Mouse (Mus musculus) cerebellum, postnatal 25 days (tissue): ENCODE results near the gene Nars2.
"Not testable (repeated sequence)": the region's sequence is repeated elsewhere in the genome, so short reads cannot be mapped to it uniquely, and the experiment has no call there.

Experiments
- DNase-seq, 2 experiments: peaks; one replicate each; pipeline ENCODE4 v3.0.0; 2021; ENCODE audit warnings: mixed read lengths in 2 of 2

The Nars2 gene

DNA sequence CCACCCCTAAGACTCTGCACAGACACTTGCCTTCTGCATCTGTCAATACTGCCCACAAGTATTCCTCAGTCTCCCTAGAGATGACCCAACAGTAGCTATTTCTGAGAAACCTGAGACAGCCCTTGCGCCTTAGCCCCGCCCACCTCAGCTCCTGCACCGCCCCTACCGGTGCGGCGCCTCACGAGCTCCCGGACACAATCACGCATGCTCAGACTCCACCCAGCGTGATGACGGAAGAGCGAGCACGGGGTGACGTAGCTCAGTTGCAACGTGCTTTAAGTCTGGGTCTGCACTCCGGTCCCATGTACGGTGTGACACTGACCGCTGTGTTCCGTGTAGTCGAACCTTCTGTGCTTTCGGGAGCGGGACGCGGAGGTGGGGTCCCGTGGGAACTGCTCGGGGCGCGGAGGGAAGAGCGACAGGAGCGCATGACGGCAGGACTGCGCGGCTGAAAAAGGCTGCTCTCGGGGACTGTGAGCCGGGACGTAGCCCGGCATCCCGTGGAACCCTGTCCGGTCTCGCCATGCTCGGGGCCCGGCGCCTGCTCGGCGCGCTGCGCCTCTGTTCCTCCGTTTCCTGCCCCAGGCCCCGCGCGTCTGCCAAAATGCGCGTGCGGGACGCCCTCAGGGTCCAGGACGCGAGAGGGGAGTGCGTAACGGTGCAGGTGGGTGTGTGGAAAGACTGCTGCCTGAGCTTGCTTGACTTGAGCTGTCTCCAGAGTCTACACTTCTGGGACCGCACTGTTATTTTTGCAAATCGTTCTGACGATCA is at the start of gene Nars2:
Nars2 (plus strand) TSS at position 225 of the 771 bp plus-strand sequence.
- DNase-seq: peak; percentile 91 to 95

DNA sequence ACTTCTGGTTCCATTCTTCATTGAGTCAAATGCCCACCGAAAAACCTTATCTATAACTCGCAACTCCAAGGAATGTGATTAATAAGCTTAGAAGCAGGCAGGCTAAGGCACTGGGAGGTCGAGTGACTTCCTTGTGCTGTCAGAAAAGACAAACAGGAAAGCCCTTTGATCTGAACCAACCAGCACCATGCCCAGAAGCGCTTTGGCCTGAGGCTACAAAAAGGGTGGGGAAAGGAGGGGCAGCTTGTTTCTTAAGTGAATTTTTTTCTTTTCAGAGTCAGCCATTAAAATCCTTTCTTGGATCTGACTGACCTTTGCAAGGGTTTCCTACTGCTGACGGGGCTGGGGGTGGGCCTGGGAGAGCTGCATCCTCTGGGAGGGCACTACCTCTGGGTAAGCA is 49.1 kb upstream of the Nars2 start:
- DNase-seq: no peak

DNA sequence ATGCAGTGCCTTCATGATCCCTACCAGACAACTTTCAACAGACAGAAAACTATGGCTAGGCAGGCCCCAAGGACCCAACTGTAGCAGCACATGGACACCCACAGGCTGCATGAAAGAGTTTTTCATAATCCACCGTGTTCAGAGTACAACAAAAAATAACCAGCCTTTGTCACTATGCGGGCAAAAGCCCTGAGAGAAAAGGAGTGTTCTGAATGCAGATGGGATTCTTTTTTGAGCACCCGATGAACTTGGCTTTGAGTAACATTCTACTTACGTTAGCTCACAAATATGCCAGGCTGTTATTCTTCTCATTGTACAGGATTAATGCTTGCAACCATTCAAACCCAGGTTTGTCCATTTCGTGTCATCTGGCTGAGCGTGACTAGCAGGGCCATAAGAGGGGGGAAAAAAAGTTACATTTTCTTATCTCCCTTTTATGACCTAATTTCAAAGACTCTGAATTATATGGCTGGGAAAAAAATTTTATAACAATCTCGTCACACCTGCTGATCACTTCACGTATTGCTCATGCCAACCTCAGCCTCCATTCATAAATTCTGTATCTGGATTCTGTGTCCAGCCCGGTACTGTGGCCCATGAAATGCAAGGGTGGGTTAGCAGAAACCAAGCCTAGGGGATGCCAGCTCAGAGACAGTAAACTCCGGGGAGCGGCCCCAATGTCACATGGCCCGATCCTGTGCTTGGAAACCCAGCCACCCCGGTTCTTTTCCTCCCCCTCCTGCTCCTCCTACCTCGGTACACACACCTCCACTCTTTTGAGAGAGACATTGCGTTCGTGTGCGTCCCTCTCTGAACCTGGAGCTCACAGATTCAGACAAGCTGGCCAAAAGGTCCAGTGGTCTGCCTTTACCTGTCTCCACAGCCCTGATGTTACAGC is 48.0 kb upstream of the Nars2 start:
- no peak for DNase-seq

DNA sequence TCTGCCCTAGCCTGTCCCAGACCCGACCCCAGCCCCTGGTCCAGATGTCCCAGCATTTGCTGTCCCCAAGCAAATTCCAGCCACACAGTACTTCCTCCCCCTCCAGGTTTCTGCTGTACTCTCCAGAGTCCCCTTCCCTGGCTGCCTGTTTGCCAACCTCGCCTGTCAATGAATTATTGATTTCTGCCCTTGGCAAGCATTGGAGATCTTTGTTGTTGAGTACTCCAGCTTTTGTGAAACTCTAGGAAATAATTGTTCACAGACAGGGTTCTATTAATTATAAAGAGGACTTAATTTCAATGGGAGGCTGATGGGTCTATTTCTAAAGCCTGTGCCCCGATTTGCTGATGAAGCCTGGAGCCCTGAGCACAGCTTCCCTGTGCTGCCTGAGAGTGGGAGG is 46.9 kb upstream of the Nars2 start:
- no peak for DNase-seq

DNA sequence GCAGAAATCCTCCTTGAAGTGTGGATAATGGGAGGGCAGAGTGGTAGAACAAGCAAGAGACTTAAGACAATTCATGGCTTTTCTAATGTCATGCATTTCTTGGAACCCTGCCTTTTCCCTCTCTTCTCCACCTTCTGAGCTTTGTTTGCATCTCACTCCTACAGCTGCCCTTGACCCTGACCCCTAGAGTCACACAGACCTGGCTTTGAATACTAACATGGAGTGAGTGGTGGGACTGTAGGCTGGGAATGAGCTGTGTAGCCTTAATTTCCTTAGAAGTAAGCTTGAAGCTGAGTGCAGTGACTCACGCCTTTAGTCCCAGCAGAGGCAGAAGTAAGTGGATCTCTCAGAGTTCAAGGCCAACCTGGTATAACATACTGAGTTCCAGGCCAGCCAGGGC is 46.4 kb upstream of the Nars2 start:
- no peak for DNase-seq

DNA sequence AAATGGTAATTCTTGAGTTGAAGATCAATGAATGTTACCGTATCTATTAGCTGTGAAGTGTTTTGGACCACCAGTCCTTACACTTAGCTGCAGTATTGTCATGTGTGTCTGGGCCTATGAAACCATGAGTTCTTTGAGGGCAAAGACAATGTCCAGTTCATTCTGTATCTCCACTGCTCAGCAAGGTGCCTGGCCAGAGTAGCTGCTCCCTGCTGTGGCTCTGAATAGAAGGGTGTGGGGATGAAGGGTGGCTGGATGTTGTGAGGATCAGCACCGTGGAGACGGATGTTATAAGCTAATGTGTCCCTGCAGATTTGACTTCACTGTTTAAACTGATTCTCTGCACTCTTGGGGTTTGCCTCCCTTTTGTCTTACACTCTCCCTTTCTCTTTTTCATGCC is 45.9 kb upstream of the Nars2 start:
- no peak for DNase-seq

DNA sequence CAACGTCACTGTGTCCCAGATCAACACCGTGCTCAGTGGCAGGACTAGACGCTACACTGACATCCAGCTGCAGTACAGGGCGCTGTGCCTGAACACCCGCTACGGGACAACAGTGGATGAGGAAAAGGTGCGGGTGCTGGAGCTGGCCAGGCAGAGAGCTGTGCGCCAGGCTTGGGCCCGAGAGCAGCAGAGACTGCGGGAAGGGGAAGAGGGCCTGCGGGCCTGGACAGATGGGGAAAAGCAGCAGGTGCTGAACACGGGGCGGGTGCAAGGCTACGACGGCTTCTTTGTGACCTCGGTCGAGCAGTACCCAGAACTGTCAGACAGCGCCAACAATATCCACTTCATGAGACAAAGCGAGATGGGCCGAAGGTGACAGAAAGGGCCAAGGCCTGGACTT is 45.1 kb upstream of the Nars2 start:
- peak in 1 of 2 experiments; percentile 16 for DNase-seq

DNA sequence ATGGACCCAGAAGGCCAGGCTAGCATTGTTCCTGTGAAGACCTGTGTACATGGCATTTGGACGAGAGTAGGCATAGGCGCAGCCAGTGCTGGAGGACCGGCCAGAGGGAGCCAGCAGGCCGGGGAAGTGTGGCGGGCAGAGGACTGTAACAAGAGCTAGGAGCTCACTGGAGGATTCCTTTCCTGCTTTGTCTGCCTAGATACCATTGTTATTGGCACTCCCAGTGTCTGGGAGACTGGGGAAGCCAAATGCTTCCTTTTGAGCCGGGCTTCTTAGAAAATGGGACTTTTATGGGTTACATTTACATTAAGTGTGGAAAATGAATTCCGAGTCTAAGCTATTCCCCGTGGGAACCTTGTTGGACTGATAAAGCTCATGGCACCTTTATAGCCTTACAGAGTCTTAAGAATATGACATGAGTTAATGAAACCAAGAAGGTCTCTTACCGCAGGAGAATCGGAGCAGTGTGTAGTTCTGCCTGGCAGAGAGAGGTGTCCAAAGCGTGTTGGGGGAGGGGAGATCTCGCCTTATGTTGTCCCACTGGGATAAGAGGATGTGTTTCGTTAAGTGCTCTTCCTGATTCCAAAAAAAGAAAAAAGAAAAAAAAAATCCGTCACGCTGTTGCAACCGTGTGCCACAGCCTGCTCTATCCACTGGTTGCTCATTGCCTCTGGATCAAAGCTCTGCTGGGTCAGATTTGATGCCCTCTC is 43.2 kb upstream of the Nars2 start:
- DNase-seq: no peak

DNA sequence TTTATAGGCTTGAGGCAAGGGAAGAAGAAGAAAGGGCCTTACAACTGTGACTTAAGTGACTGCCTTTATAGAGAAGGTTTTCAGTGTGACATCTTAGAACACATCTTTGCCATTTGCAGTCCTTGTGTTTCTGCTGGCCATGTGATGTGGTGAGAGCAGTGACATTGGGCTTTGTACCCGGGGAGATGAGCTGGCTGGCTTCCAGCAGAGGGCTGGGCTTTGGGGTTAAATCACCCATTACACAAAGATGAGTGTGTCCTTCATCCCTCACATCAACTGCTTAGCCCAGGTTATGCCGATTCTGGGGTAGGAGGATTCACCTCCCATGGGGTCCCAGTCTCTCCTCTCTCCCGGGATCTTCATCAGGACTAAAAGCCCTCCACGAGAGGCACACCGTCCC is 41.4 kb upstream of the Nars2 start:
- DNase-seq: no peak

DNA sequence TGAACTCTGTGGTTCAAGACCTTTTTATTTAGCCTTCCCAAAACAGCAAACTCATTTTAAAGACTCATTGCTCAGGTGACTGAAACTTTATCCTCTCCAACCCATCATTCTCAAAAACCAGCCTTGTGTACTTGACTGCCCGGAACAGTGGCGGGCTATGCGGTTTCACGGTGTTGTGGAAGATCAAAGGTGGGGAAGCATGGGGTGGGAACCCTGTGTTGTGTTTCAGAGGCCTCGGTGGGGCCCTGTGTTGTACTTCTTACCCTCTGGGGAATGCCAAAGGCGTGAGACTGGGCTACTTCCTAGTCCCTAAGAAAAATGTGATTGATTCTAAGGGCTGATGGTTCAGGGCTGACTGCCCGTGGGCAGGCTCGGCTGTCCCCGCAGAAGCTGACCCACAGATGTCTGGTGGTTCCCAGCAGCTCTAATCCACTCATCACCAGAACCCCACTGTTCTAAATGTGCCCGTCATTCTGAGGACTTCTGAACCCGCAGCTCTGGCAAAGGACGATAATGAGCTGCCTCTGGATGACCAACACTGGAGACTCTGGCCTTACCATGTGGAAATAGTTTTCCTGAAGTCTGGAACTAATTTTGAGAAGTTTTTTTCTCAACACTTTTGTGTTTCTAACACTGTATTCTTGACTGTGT is 40.9 kb upstream of the Nars2 start:
- no peak for DNase-seq

DNA sequence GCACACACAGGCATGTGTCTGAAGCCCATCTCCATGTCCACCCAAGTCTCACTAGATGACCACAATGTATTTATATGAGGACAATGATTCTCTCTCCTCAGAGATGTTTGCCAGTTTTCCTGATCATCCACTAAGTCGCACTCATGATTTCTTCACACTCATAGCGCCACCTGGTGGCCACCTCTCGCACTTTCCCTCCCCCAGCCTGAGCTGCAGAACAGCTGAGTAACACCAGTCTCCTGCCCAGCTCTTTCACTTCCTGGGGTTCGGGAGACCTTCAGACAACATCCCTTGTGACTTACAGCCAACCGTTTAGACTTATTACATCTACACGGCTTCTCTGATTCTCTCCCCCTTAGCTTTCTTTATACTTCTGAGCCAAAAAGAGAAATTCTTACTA is 37.3 kb upstream of the Nars2 start:
- peak; percentile 80 to 89 for DNase-seq

DNA sequence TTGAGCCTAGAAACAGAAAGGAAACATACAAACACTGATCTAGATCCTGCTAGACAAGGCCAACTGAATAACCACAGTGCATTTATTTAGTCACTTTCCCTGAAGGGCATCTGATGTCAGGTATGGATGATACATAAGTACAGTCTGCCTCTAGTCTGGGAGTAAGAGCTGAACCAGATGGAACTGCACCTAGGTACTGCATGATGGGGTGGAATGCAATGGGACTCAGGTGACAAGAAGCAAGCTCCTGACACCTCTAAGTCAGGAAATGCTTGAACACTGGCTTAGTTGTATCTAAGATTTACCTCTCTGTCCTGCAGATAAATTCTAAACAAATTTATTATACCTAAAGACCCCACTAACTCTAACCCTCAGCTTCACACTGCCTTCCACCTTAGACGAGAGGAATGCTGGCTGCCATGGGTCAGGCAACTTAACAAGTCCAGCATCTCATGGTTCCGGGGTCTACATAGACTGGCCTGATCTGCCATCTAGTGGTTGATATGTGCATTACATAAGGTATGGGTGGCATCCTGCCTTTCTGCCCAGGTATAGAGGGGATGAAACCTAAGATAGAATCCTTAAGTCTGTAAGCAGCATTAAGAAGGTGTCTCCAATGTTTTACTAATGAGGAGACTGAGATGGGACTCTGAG is 35.7 kb upstream of the Nars2 start:
- peak; percentile 47 to 72 for DNase-seq

DNA sequence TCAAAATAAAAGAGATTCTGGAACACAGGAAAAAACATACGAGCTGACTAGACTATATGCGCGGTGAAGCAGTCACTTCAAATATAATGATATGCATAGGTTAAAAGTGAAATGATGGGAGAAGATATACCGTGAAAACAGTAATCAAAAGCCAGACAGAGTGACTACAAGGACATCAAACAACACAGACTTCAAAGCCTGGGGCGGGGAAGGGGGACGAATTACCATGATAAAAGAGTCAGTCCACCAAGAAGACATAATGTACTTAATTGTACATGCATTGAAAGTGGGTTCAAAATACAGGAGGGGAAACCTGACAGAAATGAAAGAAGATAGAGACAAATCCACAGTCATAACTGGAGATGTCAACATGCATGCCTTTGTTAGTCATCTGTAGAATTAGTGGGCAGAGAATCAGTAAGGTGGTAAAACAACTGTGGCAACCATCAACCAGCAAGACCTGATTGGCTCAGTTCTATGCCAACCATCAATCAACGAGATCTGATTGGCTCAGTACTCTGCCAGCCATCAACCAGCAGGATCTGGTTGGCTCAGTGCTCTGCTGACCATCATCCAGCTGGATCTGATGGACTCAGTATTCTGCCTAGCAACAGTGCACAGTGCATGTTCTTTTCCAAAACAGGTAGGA is 30.7 kb upstream of the Nars2 start:
- DNase-seq: no peak

DNA sequence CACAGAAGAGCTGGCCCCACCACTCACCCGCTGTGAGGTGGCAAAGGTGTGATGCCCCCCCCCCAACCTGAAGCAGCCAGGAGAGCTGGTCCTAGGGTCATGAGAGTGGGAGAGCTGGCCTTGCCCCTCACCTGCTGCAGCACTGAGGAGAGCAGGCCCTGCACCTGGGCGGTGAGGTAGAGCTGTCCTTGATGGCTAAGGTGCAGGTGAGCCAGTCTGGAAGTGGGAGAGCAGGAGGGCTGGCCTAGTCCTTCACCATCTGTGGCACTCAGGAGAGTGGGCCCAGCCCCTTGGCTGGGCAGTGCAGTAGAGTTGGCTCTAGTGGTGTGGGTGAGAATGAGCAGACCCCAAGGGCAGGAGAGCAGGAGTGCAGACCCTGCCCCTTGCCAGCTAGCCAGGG is 28.4 kb upstream of the Nars2 start:
- DNase-seq: no peak

DNA sequence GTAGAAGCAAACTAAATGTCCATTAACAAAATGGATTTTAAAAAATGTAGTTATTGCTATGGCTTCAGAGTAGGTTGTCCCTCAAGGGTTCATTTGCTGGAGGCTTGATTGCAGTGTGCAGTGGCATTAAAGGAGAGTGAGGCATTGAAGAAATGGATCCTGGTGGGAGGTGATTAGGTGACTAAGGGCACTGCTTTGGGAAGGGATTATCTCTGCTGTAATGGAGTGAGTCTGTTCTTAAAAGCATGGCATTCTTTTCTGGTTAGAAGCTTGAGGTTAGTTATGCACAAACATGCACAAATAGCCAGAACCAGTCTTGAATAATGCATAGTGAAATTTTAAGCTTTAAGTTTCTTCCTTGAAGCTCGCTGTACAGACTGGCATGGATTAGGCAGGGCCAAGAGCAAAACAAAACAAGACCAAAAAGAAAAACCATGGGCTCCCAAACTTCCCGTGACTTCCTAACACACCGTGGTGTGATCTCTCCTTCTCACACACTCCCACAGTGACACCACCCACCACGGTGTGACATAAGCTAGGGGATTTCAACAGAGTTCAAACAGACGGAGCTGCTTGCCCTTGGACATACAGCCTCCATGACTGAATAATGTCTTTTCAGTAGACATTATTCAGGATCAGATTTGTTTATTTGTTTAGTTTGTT is 7.5 kb upstream of the Nars2 start:
- no peak for DNase-seq

DNA sequence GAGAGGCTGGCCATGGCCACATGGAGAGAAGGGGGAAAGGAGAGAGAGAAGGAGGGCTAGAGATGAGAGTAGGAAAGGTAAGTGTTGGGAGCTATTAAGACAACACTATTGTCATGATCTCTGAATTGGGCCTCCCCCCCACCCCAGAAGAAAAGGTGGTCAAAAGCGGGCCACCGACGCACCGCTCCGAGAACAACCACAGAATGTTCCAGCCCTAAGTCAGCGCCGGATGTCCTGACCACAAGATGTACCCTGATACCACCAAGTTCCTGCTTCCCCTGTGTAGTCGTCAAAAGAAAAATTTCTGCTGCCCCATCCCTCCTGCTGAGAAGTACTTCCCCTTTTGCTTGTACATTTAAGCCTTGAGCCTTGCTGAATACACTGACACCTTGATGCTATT is 4.8 kb upstream of the Nars2 start:
- DNase-seq: not testable (repeated sequence)

DNA sequence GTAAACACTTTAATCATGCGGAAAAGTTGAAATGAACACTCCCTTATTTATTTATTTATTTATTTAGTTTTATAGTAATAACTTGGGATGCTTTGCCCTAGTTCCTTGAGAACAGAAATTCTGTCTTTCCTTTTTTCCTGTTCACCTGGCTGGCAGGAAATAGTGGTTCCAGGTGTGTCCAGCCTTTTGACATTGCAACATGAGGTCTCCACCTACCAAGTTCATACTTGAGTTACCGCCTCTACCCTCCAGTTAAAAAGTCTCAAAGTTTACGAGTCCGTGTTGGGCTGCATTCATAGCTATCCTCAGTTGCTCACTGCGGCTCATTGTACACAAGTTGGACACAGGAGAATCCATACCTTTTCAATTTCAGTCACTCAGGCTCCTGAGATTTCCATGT is 789 bp downstream of the Nars2 start:
- no peak for DNase-seq

DNA sequence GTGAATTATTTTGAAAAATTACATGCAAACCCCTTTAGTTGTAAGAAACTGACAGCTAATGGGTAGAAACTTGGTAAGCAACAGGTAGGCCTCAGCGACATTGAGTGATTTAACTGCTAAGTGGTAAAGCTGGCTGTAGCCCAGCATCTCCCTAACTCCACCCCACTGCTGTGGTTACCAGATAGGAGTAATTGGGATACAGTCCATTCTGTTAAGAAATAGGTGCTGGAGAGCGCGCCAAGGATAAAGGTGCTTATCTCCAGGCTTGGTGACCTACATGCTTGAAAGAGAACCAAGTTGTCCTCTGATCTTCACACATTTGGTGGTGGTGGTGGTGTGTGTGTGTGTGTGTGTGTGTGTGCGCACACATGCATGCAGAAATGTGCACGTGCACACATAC is 7.9 kb downstream of the Nars2 start:
- no peak for DNase-seq

DNA sequence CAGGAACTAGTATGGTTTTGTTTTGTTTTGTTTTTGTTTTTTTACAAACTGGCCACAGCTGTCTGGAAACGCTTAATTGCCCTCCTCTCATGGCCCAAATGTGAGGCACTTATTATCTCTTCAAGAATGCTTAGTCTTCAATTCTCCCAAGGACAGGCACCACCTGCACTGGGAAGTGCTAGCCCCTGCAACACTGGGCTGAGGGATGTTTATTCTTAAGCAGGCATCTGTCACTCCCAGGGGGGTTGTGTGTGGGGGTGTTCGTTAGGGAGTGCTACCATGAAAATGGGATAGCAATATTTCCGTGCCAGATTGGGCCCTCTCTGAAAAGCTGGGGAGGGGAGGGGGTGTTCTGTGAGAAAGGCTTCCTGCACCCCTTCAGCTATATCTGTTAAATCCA is 15.9 kb downstream of the Nars2 start:
- DNase-seq: no peak

DNA sequence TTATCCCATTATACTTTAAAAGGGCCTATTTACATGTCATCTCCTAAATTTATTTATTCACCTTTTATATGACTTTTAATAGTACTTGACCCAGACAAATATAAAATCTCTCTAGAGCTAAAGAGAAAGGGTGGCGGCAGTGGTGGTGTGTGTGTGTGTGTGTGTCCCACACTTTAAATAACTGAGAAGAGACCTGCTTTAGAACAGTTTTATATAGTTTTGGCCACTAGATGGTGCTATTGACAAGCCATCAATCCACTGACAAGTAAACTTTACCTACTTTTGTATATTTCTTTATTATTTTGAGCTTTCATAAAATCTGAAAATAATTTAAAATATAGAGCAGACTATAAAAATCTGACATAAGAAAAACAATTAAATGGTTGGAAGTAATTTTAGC is 19.1 kb downstream of the Nars2 start:
- peak in 1 of 2 experiments; percentile 18 for DNase-seq
